Mouse (Mus musculus) layer of hippocampus, adult 18-20 months (tissue): ENCODE measurements around the gene Rala. TPM values are rescaled to one million over a fixed set of nuclear protein-coding genes. Genes with fewer than 3 reads are reported as not detected.

ENCODE experiments used
- DNase-seq, 2 experiments: peaks; one replicate each; pipeline ENCODE4 v3.0.0; 2022; ENCODE audit warnings: low spot score in 2 of 2
- total RNA-seq, 2 experiments: library from RNA; stranded (reverse); gene quantifications; 2 replicates each; pipeline ENCODE4 v1.2.3; 2021

The Rala gene
- total RNA-seq, 2 experiments from 2014 or later: 57.7 to 58.3 TPM

DNA sequence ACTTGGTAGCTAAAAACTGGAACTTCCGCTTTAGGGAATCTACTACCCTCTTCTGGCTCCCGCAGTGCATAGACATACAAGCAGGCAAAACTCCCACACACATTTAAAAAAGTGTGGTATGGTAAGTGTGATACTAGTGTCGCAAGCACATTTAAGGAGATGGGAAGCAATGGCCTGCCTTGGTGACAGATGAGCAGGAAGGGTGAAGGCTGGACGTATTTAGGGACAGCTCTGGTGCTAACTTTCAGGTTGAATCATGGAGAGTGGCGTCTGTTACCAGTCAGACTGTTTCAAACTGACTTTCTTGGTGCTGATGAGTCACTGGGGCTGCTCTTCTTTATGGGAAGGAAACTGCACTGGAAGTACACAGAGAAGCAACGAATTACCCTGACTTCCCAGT is 52.5 kb downstream of the Rala start:
- DNase-seq: peak in 1 of 2 experiments; percentile 12

GRCm38 (mm10) chr13:17884211-17884610 is 59.8 kb downstream of the Rala start:
- no peak for DNase-seq

GRCm38 (mm10) chr13:17879061-17879460 is 65.0 kb downstream of the Rala start:
- no peak for DNase-seq

DNA sequence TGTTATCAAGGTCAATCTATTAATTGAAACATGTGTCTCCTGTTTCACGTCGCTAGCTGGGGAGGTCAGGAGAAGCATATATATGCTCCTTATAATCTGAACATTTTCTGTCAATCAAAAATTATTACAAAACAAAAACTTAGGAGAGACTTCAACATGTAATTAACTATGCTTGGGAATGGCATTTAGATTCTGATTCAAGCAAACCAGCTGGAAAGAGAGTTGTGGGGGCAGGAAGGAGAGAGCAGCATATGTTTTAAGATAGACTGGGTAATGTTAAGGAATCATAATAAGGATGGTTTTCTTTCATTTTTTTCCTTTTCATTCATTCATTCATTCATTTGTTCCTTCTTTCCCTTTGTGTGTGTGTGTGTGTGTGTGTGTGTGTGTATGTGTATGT is 77.3 kb downstream of the Rala start:
- DNase-seq: peak; percentile 37 to 57

DNA sequence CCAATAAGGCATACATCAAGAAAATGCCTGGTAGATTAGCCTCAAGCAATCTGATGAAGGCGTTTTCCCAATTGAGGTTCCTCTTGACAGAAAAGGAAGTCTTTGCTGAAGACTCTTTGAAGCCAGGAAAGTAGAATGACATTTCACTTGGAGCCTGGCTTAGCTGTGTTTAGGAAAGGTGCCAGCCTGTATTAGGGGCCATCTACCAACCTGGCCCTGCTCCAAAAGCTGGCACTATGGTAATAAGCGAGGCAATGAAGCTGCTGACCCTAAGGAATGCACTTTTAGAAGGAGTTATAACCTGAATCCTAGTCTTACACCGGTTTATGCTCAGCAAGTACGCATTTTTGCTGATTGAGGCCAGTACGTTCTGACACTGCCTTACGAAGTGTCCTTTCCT is 83.5 kb downstream of the Rala start:
- no peak for DNase-seq

- peak; percentile 28 to 57 for DNase-seq
Measured at GRCm38 (mm10) chr13:17859365-17860033, 84.5 kb downstream of the Rala start.

- DNase-seq: no peak
Measured at GRCm38 (mm10) chr13:17857046-17857445, 87.0 kb downstream of the Rala start.

DNA sequence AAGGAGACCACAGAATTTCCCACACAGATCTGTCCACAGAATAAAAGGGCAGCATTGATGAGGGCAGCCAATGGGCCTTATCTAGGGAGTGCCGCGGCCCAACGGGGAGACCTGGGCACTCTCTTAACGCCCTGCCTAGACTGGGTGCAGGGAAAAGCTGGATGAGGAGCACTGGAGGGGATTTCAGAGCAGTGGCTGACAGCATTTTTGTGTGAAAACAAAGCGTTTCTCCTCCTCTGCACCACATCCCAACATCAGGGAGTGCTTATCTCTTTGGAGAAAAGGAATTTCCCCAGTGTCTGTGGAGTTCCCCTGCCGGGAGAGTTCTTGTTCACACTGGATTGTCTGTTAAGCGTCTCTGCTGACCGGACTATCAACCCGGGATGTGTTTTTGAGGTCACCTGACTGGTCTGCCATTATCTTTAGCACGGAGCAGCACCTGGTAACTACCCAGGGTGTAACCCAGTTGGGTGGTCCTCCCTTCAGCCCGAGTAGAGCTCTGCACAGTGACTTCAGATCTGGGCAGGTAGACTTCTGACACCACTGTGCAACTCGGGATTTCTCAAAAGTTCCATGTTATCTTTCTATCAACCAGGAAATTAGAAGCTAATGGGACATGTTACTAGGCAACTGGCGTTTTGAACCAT is 88.4 kb downstream of the Rala start:
- no peak for DNase-seq

DNA sequence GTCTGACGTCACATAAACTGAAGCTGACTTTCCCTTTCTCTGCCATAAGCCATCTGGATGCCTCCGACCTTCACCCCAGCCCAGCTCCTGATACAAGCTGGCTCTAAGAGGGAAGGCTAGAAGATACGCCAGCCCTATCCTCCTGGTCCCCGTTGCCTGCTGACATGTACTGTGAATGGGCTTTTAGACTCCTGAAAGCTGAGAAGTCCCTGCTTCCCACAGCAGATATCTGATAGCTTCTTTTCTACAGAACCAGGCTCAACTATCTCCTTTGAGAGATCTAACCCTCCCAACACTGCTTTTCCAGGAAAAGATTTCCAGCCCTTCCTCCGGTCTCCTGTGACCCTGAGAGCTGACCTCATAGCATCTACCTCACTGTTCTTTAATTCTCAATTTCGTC is 89.3 kb downstream of the Rala start:
- DNase-seq: no peak

DNA sequence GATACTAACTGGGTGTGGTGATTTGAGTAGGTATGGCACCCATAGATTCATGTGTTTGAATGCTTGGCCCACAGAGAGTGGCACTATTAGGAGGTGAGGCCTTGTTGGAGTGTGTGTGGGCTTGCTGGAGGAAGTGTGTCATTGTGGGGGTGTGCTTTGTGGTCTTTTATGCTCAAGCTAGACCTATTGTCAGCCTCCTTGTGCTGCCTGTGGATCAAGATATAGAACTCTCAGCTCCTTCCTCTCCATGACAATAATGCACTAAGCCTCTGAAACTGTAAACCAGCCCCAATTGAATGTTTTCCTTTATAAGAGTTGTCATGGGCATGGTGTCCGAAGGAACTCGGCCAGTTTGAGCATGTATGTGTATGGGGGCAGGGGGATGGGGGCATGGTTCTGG is 100.7 kb downstream of the Rala start:
- no peak for DNase-seq

DNA sequence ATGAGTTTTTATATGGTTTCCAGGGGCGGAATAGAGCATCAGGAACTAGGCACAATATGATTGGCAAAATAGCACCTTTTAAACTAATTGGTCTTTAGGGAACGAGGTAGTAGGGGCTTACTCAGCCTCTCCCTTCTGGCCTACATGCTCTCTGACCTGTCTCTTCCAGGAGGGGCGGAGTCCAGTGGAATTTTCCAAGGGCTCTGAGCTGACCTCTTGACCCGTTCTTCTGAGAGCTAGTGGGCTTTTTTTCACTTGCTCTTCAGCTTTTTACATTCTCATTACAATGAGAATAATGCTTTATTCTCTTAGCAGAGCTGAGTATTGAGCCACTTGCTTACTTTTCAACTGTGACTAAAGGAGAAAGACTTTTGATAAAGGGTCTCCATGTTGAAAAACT is 101.3 kb downstream of the Rala start:
- no peak for DNase-seq

GRCm38 (mm10) chr13:17839137-17839536 is 104.9 kb downstream of the Rala start:
- DNase-seq: peak; percentile 21 to 41

DNA sequence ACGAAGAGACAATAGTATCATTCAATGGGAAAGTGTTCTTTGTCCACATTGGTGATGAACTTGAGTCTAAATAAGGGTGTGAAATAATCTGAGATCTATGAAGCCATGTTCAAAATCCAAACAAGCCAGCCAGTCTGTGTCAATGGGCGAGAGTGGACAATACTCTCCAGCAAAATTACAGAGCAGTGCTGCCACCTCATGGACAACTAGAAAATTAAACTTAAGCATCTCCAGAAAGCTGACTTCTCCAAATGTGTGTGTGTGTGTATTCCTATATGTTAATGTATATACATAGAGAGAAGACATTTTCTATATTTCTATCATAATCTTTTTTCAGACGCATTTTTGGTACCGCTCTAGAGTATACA is 105.6 kb downstream of the Rala start:
- peak in 1 of 2 experiments; percentile 51 for DNase-seq

GRCm38 (mm10) chr13:17837610-17838483 is 106.2 kb downstream of the Rala start:
- DNase-seq: peak; percentile 19 to 65

- no peak for DNase-seq
Measured at GRCm38 (mm10) chr13:17836808-17837207, 107.2 kb downstream of the Rala start.

- no peak for DNase-seq
Measured at GRCm38 (mm10) chr13:17832940-17833339, 111.1 kb downstream of the Rala start.

Other genes with a start within 250 kb of the Rala start
- 10 to 100 TPM; 14.5 to 16.2 TPM for gene Mplkip, start 249.0 kb downstream of the Rala start, total RNA-seq
- gene Sugct, start 248.7 kb downstream of the Rala start, total RNA-seq: 1 to 10 TPM; 2.8 to 3.0 TPM
- 10 to 100 TPM; 58.7 to 58.9 TPM for gene Cdk13, start 139.1 kb downstream of the Rala start, total RNA-seq
- 10 to 100 TPM; 22.6 to 23.2 TPM for gene Yae1d1, start 49.1 kb upstream of the Rala start, total RNA-seq